Mouse (Mus musculus) small intestine, adult 2 months (tissue): ENCODE data around the gene Soat2.

Source experiments
- CTCF ChIP-seq: fragments of 200-500 bp; IDR thresholded peaks from 2 replicates; pipeline ENCODE4 v1.5.1; 2012; ENCODE audit warnings: low read depth, mild to moderate bottlenecking, control low read depth, inconsistent platforms, low read length, moderate library complexity, mixed read lengths; ENCODE audit not compliant: insufficient replicate concordance, insufficient read length; ENCODE audit errors: extremely low read depth
- POLR2A ChIP-seq: fragments of 200-500 bp; IDR thresholded peaks from 2 replicates; pipeline ENCODE4 v1.6.1; 2012; ENCODE audit warnings: low read depth, mild to moderate bottlenecking, control low read depth, inconsistent platforms, low read length, moderate library complexity

- no peak for TF ChIP-seq CTCF
- TF ChIP-seq POLR2A: no peak
Measured at GRCm38 (mm10) chr15:102179924-102180323, 29.6 kb downstream of the Soat2 start.
